Mouse (Mus musculus): ENCODE results near the gene Rpl6.
A peak's percentile ranks its signal among the peaks of the same experiment; 100 is the strongest.
"Not testable (repeated sequence)": the region's sequence is repeated elsewhere in the genome, so short reads cannot be mapped to it uniquely, and the experiment has no call there.

Rpl6 gene

GRCm38 (mm10) chr5:121197337-121197736, 6.9 kb upstream of the Rpl6 start:
- no peak for DNase-seq (ENCODE audit: low spot score)

- DNase-seq (ENCODE audit: low spot score) = no peak
Observed at GRCm38 (mm10) chr5:121198376-121198775, 5.9 kb upstream of the Rpl6 start.

DNA sequence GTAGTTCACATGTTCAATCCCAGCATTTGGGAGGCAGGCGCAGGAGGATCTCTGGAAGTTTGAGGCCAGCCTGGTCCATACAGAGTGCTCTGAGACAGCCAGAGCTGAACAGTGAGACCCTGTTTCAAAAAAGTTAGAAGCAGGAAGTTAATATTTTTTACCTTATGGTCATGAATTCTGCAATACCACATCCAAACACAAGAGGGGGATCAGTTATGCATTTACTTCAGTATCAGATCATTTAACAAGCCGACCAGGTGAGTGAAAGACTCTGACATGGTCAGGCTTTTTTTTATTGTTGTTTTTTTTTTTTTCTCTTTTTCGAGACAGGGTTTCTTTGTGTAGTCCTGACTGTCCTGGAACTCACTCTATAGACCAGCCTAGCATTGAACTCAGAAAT, 2.5 kb upstream of the Rpl6 start:
- DNase-seq (ENCODE audit: low spot score) = peak; percentile 49

DNA sequence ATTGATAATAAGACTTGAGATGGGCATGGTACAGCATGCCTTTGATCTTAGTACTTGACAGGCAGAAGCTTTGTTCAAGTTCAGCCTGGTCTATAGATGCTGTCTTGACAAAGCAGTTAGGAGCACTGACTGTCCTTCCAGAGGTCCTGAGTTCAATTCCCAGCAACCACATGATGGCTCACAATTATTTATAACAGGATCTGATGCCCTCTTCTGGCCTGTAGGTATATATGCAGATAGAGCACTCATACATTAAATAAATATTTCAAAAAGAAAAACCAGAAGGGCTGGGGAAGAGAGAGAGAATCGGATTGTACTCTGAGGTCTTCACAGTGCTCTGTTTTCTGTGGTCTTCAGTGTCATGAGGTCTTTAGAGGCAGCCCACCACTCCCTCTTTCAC, 1.8 kb upstream of the Rpl6 start:
- DNase-seq (ENCODE audit: low spot score) = no peak

- not testable (repeated sequence) for DNase-seq (ENCODE audit: low spot score)
Observed at GRCm38 (mm10) chr5:121205537-121206130, 1.4 kb downstream of the Rpl6 start.

DNA sequence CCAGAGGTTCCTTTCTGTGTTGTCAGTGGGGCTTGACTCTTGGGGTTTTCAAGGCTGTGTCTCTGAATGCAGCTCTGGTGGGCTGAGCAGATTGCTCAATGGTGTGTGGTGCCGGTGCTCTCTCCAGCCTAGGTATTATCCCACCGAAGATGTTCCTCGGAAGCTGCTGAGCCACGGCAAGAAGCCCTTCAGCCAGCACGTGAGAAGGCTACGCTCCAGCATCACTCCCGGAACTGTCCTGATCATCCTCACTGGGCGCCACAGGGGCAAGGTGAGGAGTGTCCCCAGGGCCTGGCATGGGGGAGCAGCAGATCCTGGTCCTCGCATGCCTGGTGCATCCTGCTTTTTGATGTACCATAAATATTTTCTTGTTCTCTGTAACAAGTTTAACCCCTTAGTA, 2.3 kb downstream of the Rpl6 start:
- no peak for DNase-seq (ENCODE audit: low spot score)

- DNase-seq (ENCODE audit: low spot score) = no peak
Observed at GRCm38 (mm10) chr5:121206984-121207383, 2.7 kb downstream of the Rpl6 start.

DNA sequence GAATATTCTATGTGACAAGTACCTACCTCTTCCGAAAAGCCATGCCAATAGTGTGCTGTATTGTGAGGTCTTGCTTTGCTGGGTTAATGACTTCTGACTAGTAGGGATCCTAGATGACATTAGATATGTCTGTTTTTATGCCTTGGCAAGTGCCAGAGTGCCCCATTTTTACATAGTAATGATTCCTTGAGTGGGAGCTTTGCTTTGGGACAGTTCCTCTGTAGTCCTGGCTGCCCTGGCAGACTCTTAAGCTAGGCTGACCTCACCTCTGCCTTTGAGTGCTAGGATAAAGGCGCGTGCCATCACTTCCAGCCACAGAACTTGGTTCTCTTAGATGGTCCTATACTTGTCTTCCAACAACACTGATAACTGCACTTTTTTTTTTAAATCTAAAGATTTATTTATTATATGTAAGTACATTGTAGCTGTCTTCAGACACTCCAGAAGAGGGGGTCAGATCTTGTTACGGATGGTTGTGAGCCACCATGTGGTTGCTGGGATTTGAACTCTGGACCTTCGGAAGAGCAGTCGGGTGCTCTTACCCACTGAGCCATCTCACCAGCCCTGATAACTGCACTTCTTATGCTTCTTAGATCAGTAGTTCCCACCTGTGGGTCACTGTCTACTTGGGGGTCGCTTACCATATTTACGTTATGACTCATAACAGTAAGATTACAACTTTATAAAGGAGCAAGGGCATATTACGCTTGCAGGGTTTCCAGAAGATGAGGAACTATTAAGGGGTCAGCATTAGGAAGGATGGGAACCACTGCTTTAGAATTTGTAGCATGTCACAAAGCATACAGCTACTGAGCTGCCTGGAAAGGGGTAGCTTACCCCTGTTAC, 5.7 kb downstream of the Rpl6 start:
- no peak for DNase-seq (ENCODE audit: low spot score)

- DNase-seq (ENCODE audit: low spot score) = no peak
Observed at GRCm38 (mm10) chr5:121210601-121210924, 6.3 kb downstream of the Rpl6 start.

GRCm38 (mm10) chr5:121212108-121212507, 7.8 kb downstream of the Rpl6 start:
- no peak for DNase-seq (ENCODE audit: low spot score)

GRCm38 (mm10) chr5:121214707-121215106, 10.4 kb downstream of the Rpl6 start:
- no peak for DNase-seq (ENCODE audit: low spot score)

DNA sequence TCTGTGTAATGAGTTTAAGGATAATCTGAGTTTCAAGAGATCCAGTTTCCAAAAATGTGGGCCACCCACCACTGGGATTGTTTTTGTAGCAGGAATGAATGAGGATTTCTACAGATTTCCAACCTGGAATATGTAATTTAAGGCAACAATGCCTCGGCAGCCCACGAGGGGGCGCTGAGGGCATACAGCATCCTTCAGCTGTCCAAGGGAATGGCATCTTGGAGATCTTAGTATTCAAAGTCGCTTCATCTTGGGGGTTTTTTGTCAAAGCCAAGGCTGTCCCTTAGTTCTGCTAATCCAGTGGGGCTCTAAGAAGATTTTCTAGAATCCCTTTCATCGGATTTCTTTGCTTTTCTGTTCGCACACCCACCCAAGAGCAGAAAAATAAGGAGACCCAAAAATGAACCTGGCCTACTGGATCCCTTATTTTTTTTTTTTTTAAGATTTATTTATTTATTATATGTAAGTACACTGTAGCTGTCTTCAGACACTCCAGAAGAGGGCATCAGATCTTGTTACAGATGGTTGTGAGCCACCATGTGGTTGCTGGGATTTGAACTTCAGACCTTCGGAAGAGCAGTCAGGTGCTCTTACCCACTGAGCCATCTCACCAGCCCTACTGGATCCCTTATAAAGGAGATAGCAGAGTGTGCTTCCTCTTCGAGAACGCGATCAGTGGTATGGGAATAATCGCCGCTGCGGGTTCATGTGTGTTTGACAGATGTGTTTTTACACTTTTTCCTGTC, 11.3 kb downstream of the Rpl6 start:
- DNase-seq (ENCODE audit: low spot score) = peak; percentile 84

- DNase-seq (ENCODE audit: low spot score) = no peak
Observed at GRCm38 (mm10) chr5:121216126-121216446, 11.8 kb downstream of the Rpl6 start.

GRCm38 (mm10) chr5:121216584-121217312, 12.5 kb downstream of the Rpl6 start:
- not testable (repeated sequence) for DNase-seq (ENCODE audit: low spot score)

GRCm38 (mm10) chr5:121217313-121217634, 13.0 kb downstream of the Rpl6 start:
- DNase-seq (ENCODE audit: low spot score) = no peak

- no peak for DNase-seq (ENCODE audit: low spot score)
Observed at GRCm38 (mm10) chr5:121219190-121219589, 14.9 kb downstream of the Rpl6 start.

DNA sequence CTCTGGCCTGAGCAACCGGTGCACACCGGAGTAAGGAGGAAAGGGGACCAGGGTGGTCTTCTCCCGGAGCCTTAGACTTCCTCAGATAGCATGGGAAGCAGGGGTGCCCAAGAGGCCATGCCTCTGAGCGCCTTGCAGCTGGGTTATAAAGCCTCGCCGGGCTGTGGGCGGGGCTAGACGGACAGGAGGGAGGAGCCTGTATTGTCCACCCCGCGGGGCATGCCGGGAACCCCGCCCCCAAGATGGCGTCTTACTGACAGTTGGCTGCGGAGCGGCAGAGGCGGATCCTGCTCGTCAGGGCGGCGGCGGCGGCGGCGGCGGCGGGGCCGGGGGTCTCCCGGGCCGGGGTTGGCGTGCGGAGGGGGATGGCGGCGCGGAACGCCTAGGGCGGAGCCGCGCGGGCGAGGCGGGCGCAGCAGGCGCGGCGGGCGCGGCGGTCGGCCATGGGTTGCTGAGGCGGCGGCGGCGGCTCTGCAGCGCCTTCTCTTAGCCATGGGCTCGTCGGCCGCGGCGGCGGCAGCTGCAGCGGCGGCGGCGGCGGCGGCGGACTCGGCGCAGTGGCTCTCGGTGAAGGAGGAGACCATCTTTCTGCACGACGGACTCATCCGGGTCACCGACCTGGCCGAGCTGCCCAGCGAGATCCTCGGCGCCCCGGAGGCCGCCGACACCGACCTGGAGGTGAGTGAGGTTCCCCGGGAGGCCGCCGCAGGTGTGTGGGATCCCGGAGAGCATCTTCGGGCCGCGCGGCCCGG, 15.9 kb downstream of the Rpl6 start, which contains the start of gene Hectd4:
TSS of gene Hectd4 (plus strand) at position 240 of the 752 bp plus-strand sequence.
- DNase-seq (ENCODE audit: low spot score) = peak; percentile 96

GRCm38 (mm10) chr5:121220732-121221301, 16.5 kb downstream of the Rpl6 start:
- DNase-seq (ENCODE audit: low spot score) = peak; percentile 54

GRCm38 (mm10) chr5:121221328-121221850, 17.1 kb downstream of the Rpl6 start:
- DNase-seq (ENCODE audit: low spot score) = no peak

- DNase-seq (ENCODE audit: low spot score) = not testable (repeated sequence)
Observed at GRCm38 (mm10) chr5:121224020-121224419, 19.7 kb downstream of the Rpl6 start.

- DNase-seq (ENCODE audit: low spot score) = no peak
Observed at GRCm38 (mm10) chr5:121224856-121225255, 20.6 kb downstream of the Rpl6 start.
